Mouse (Mus musculus) thymus, adult 2 months (tissue): Measurements from ENCODE around the gene Scd3.

ENCODE experiments used
- CTCF ChIP-seq: fragments of 200-500 bp; IDR thresholded peaks from 2 replicates; pipeline ENCODE4 v1.5.1; 2012; ENCODE audit warnings: mild to moderate bottlenecking, control low read depth, low read length, moderate library complexity, borderline replicate concordance; ENCODE audit not compliant: control insufficient read depth, poor library complexity, insufficient read depth; ENCODE audit errors: extremely low read depth
- POLR2A ChIP-seq: fragments of 200-500 bp; IDR thresholded peaks from 2 replicates; pipeline ENCODE4 v1.6.1; 2012; ENCODE audit warnings: mild to moderate bottlenecking, low read length, control low read depth, moderate library complexity; ENCODE audit not compliant: control insufficient read depth, poor library complexity, insufficient read depth; ENCODE audit errors: extremely low read depth

DNA sequence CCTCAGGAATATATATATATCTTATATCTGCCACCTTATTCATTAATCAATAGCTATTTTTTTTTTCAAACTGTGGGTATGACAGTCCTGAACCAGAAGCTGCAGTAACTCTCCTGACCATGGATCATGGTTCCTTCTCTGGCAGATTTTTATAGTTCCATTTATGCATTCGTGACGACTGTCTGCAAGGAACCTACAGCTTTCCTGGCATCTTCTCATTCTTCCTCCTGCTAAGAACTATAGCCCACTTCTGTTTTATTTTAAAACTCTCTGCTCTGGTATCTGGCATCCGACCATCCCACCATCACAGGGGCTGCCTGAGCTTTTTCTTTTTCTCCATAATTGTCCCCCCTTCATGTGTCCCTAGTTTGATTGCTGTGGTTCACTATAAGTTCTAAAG, 27.1 kb downstream of the Scd3 start:
- no peak for TF ChIP-seq POLR2A
- TF ChIP-seq CTCF = no peak
